ENCODE assay signal across 9 mouse cellular contexts in genomic region chr3:53656878-53657561, GRCm38 (mm10). TPM values are rescaled to one million over a fixed set of nuclear protein-coding genes. Genes with fewer than 3 reads are reported as not detected.
A peak's percentile ranks its signal among the peaks of the same experiment; 100 is the strongest.
DNase-seq lines count a peak whose midpoint lies in the region; ATAC-seq and TF ChIP-seq lines count a peak whose summit lies in the region.
"Had no signal": no experiment of that assay in that cellular context is flagged by ENCODE, and none has a peak within 500 bp of the region (broad histone marks: within the 10 kb centered on the region; RNA-seq: fewer than 3 reads in every experiment).

Gene Frem2 (minus strand): TSS chr3:53657355.

- no peak for TF ChIP-seq CTCF in embryonic fibroblast, embryonic 13.5 days (IDR thresholded peaks at IDR 0.05; ENCODE audit: borderline replicate concordance, insufficient read depth, low read length)
- TF ChIP-seq CTCF in kidney, postnatal 0 days (IDR thresholded peaks at IDR 0.05; ENCODE audit: low read depth) = no peak
- no peak for TF ChIP-seq CTCF in liver, embryonic 14.5 days (IDR thresholded peaks at IDR 0.05; ENCODE audit: low read depth)

- under 1% methylated on average over 33 of the region's 34 CpGs for WGBS in heart, embryonic 14.5 days
- under 1% methylated on average over 34 of the region's 34 CpGs for WGBS in kidney, postnatal 0 days
- 2% methylated on average over 34 of the region's 34 CpGs for WGBS in liver, embryonic 14.5 days (ENCODE audit: insufficient replicate concordance)
- 0% methylated on average over 34 of the region's 34 CpGs for WGBS in neural tube, embryonic 15.5 days

- peak within 1 kb of the TSS; percentile 69 for H3K9ac ChIP-seq in heart, embryonic 14.5 days (ENCODE audit: low read length)
- peak within 1 kb of the TSS; percentile 59 for H3K9ac ChIP-seq in kidney, postnatal 0 days (ENCODE audit: low read depth, low read length)
- H3K9ac ChIP-seq in liver, embryonic 14.5 days (replicated peaks) = no peak within 1 kb of the TSS
- peak within 1 kb of the TSS; percentile 37 for H3K9ac ChIP-seq in neural tube, embryonic 15.5 days (replicated peaks)

- H3K27me3 ChIP-seq in heart, embryonic 14.5 days (ENCODE audit: control insufficient read depth, insufficient read depth, low read length) = 0 out of 2 replicates have a peak, but pooled peaks cover 9% of the 10 kb centered on the region
- no peaks in the 10 kb centered on the region for H3K27me3 ChIP-seq in kidney, postnatal 0 days (ENCODE audit: insufficient read depth, low read length)
- H3K27me3 ChIP-seq in liver, embryonic 14.5 days (ENCODE audit: control insufficient read depth, insufficient read depth, low read length) = peaks cover 26% of the 10 kb centered on the region
- peaks cover 29% of the 10 kb centered on the region for H3K27me3 ChIP-seq in neural tube, embryonic 15.5 days (replicated peaks)
- H3K27me3 ChIP-seq: CH12.LX had no signal

- no peaks in the 10 kb centered on the region for H3K4me1 ChIP-seq in embryonic fibroblast, embryonic 13.5 days (ENCODE audit: control insufficient read depth, insufficient read depth, low read length)
- H3K4me1 ChIP-seq in heart, embryonic 14.5 days (ENCODE audit: control insufficient read depth in 2 of 2, insufficient read depth in 2 of 2, low read length in 2 of 2) = peaks cover 9 to 15% of the 10 kb centered on the region in 2 experiments; a peak in 3 of 4 replicates
- H3K4me1 ChIP-seq in kidney, postnatal 0 days (replicated peaks; ENCODE audit: insufficient read depth, low read length) = peaks cover 5% of the 10 kb centered on the region; the same call in 1 of the 2 replicates
- no peaks in the 10 kb centered on the region for H3K4me1 ChIP-seq in liver, embryonic 14.5 days (replicated peaks; ENCODE audit: control insufficient read depth in 2 of 2, insufficient read depth in 2 of 2, low read length in 1 of 2)
- H3K4me1 ChIP-seq in neural tube, embryonic 15.5 days = peaks cover 29% of the 10 kb centered on the region

- peaks cover 18% of the 10 kb centered on the region for H3K9me3 ChIP-seq in heart, embryonic 14.5 days (ENCODE audit: control insufficient read depth, low read length)
- peaks cover 10% of the 10 kb centered on the region; the same call in 1 of the 2 replicates for H3K9me3 ChIP-seq in kidney, postnatal 0 days (replicated peaks; ENCODE audit: low read length)
- H3K9me3 ChIP-seq in liver, embryonic 14.5 days (ENCODE audit: control insufficient read depth, low read length) = no peaks in the 10 kb centered on the region
- 0 out of 2 replicates have a peak, but pooled peaks cover 10% of the 10 kb centered on the region for H3K9me3 ChIP-seq in neural tube, embryonic 15.5 days (replicated peaks)

- H3K4me2 ChIP-seq in heart, embryonic 14.5 days (ENCODE audit: low read length) = peak within 1 kb of the TSS; percentile 94
- peak within 1 kb of the TSS; percentile 88 for H3K4me2 ChIP-seq in kidney, postnatal 0 days (ENCODE audit: low read length)
- H3K4me2 ChIP-seq in liver, embryonic 14.5 days (ENCODE audit: low read depth) = peak within 1 kb of the TSS; percentile 50
- peak within 1 kb of the TSS; percentile 96 for H3K4me2 ChIP-seq in neural tube, embryonic 15.5 days

- ATAC-seq in heart, embryonic 14.5 days (ENCODE audit: insufficient number of reproducible peaks, insufficient read depth, low FRiP score, low read depth) = peak; percentile 86
- peak; percentile 94 for ATAC-seq in kidney, postnatal 0 days (replicated peaks; ENCODE audit: low FRiP score, low read depth)
- peak; percentile 62 for ATAC-seq in liver, embryonic 14.5 days (ENCODE audit: insufficient read depth)
- ATAC-seq in neural tube, embryonic 15.5 days (ENCODE audit: low FRiP score) = peak; percentile 84

- no peak for TF ChIP-seq POLR2A in embryonic fibroblast, embryonic 13.5 days (IDR thresholded peaks at IDR 0.05; ENCODE audit: low read depth, low read length)

- no peak for TF ChIP-seq EP300 in liver, embryonic 14.5 days (IDR thresholded peaks at IDR 0.05; ENCODE audit: low read depth)

- H3K36me3 ChIP-seq in heart, embryonic 14.5 days (ENCODE audit: control insufficient read depth, insufficient read depth, low read length) = peaks cover 11% of the 10 kb centered on the region; the same call in 1 of the 2 replicates
- H3K36me3 ChIP-seq in kidney, postnatal 0 days (ENCODE audit: insufficient read depth, low read length) = peaks cover 18% of the 10 kb centered on the region; the same call in 1 of the 2 replicates
- H3K36me3 ChIP-seq in liver, embryonic 14.5 days (replicated peaks; ENCODE audit: control insufficient read depth, insufficient read depth, low read depth) = no peaks in the 10 kb centered on the region
- no peaks in the 10 kb centered on the region; the same call in 1 of the 2 replicates for H3K36me3 ChIP-seq in neural tube, embryonic 15.5 days

- DNase-seq in gastrocnemius, adult 18-20 months (ENCODE audit: low spot score) = peak; percentile 46
- DNase-seq in gastrocnemius, adult 8-10 months (ENCODE audit: low spot score in 2 of 2) = no peak
- DNase-seq in kidney, postnatal 0 days (ENCODE audit: low spot score) = peak; percentile 85
- DNase-seq in liver, embryonic 14.5 days (ENCODE audit: low read depth in 3 of 3, low spot score in 3 of 3) = peak; percentile 6 to 18 (median 16)
- DNase-seq in thymus, postnatal 25 days = no peak

- no peak within 1 kb of the TSS for H3K27ac ChIP-seq in embryonic fibroblast, embryonic 13.5 days (ENCODE audit: insufficient read depth, low read length)
- H3K27ac ChIP-seq in heart, embryonic 14.5 days (replicated peaks in 1 of 2; ENCODE audit: control insufficient read depth in 1 of 2, insufficient read depth in 1 of 2, low read depth in 2 of 2, low read length in 2 of 2) = peak within 1 kb of the TSS; percentile 41 to 77
- peak within 1 kb of the TSS; percentile 79 for H3K27ac ChIP-seq in kidney, postnatal 0 days
- H3K27ac ChIP-seq in liver, embryonic 14.5 days = no peak within 1 kb of the TSS
- H3K27ac ChIP-seq in neural tube, embryonic 15.5 days (replicated peaks) = no peak within 1 kb of the TSS

- peak within 1 kb of the TSS; percentile 42 for H3K4me3 ChIP-seq in embryonic fibroblast, embryonic 13.5 days (ENCODE audit: insufficient read depth, low read length)
- H3K4me3 ChIP-seq in heart, embryonic 14.5 days (ENCODE audit: control insufficient read depth in 1 of 2, insufficient read depth in 1 of 2, low read depth in 1 of 2, low read length in 2 of 2) = peak within 1 kb of the TSS; percentile 66 to 76
- H3K4me3 ChIP-seq in kidney, postnatal 0 days (replicated peaks; ENCODE audit: low read depth, low read length) = peak within 1 kb of the TSS; percentile 53
- H3K4me3 ChIP-seq in liver, embryonic 14.5 days (ENCODE audit: insufficient read depth in 1 of 2, low read depth in 2 of 2, low read length in 2 of 2) = peak within 1 kb of the TSS; percentile 27 to 44
- peak within 1 kb of the TSS; percentile 45 for H3K4me3 ChIP-seq in neural tube, embryonic 15.5 days (replicated peaks)

RNA-seq across cellular contexts. Expression of gene Frem2, which starts in this region (rescaled TPM):
- total RNA-seq in gastrocnemius, adult 18-20 months (2021) = 1 to 10 TPM in 1 of 2 experiments, under 1 TPM in 1; 0.66 to 1.3 TPM
- total RNA-seq in gastrocnemius, adult 8-10 months (2022) = 1 to 10 TPM in 2 of 4 experiments, under 1 TPM in 2; 0.80 to 1.9 (median 1.1) TPM
- 0.23 TPM in 2 replicates for polyA plus RNA-seq in embryonic fibroblast, embryonic 13.5 days (2011; ENCODE audit: insufficient read length, low read depth, missing spikeins)
- 4.2 and 5.5 TPM in 2 replicates for polyA plus RNA-seq in heart, embryonic 14.5 days (2014; fragmentation: Nextera tagmentation; extraction: Ambion mirVana)
- 9.0 and 10.8 TPM in 2 replicates for polyA plus RNA-seq in kidney, postnatal 0 days (2015; fragmentation: Nextera tagmentation; extraction: Ambion mirVana)
- polyA plus RNA-seq in liver, embryonic 14.5 days (2012; rRNA removed) = 0.71 and 0.80 TPM in 2 replicates
- polyA plus RNA-seq in liver, embryonic 14.5 days (2014; fragmentation: Nextera tagmentation; extraction: Ambion mirVana) = 0.19 and 0.44 TPM in 2 replicates
- polyA plus RNA-seq in neural tube, embryonic 15.5 days (2015; fragmentation: Nextera tagmentation; extraction: Ambion mirVana) = 1.2 and 2.7 TPM in 2 replicates

Comparison
In these comparisons a context has a peak if more than half of its experiments do, and no peak if none do; other contexts are left out.
1. DNase-seq: peak in gastrocnemius, adult 18-20 months (single experiment) and kidney, postnatal 0 days (single experiment); none in gastrocnemius, adult 8-10 months (0 of 2) and thymus, postnatal 25 days (single experiment).
2. Peak in DNase-seq, ATAC-seq, H3K4me3 ChIP-seq and H3K4me2 ChIP-seq in liver, embryonic 14.5 days; RNA of the gene not detected or under 1 TPM.
3. H3K27ac ChIP-seq: peak in heart, embryonic 14.5 days (2 of 2) and kidney, postnatal 0 days (single experiment); none in embryonic fibroblast, embryonic 13.5 days (single experiment), liver, embryonic 14.5 days (single experiment) and neural tube, embryonic 15.5 days (single experiment).
4. Peak in every context shown above with its lines, with median percentiles within 50 percentile points of each other: H3K4me3 ChIP-seq, ATAC-seq and H3K4me2 ChIP-seq.